Mouse (Mus musculus) erythroblast, embryonic 14.5 days (primary cell): ENCODE measurements around the gene Pbx2.

Experiments
- GATA1 ChIP-seq: IDR thresholded peaks from 2 replicates; pipeline ENCODE4 v1.6.1; 2012; ENCODE audit warnings: low read length, inconsistent platforms, mixed read lengths
- TAL1 ChIP-seq: IDR thresholded peaks from 3 replicates; pipeline ENCODE4 v1.6.1; 2012; ENCODE audit warnings: low read length, inconsistent platforms, mixed read lengths

DNA sequence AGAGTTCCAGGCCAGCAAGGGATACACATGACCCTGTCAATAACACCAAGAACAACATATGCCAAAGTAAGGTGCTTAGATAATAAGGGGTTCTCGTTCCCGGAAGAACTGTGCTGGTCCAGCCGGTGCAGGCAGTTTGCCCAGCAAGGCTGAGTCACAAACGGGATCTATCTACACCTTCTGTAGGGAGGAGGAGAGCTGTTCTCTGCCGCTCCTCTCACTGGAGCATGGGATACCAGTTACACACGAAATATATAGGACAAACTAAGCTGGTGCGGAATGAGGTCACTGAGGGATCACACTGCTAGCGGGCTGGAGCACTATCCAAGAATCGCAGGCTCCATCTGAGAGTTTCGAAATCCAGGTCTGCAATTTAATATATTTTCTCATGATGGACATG is 52.9 kb downstream of the Pbx2 start:
- no peak for TF ChIP-seq GATA1
- no peak for TF ChIP-seq TAL1
